Mouse (Mus musculus) lung, postnatal 0 days (tissue): ENCODE measurements around the gene Gm16503. TPM values are rescaled to one million over a fixed set of nuclear protein-coding genes. Genes with fewer than 3 reads are reported as not detected.
"Not testable (repeated sequence)": the region's sequence is repeated elsewhere in the genome, so short reads cannot be mapped to it uniquely, and the experiment has no call there.

ENCODE experiments used
- ATAC-seq: fragments of 200-750 bp; cut with Nextera tagmentation; 2 replicates; pipeline ENCODE4 v1.8.0; 2017; ENCODE audit warnings: moderate library complexity
- DNase-seq: peaks from one replicate; pipeline ENCODE4 v3.0.0-alpha.2; 2016; ENCODE audit warnings: low spot score
- H3K27ac ChIP-seq: fragments of 300-500 bp; sonication (generic); 2 replicates; pipeline ENCODE4 v1.5.1; 2014; ENCODE audit warnings: antibody characterized with exemption, mild to moderate bottlenecking, low read length, mixed read lengths
- H3K27me3 ChIP-seq: fragments of 300-500 bp; sonication (generic); replicated peaks from 2 replicates; pipeline ENCODE4 v1.6.1; 2014; ENCODE audit warnings: low read length, mixed read lengths; ENCODE audit not compliant: insufficient read depth
- H3K36me3 ChIP-seq: fragments of 300-500 bp; sonication (generic); 2 replicates; pipeline ENCODE4 v1.6.1; 2014; ENCODE audit warnings: low read length, mixed read lengths; ENCODE audit not compliant: insufficient read depth
- H3K4me1 ChIP-seq: fragments of 300-500 bp; sonication (generic); 2 replicates; pipeline ENCODE4 v1.6.1; 2014; ENCODE audit warnings: antibody characterized with exemption, low read depth, low read length, mixed read lengths; ENCODE audit not compliant: insufficient read depth
- H3K4me2 ChIP-seq: fragments of 300-500 bp; sonication (generic); replicated peaks from 2 replicates; pipeline ENCODE4 v1.6.1; 2014; ENCODE audit warnings: low read depth, mild to moderate bottlenecking, low read length, moderate library complexity, mixed read lengths
- H3K4me3 ChIP-seq: fragments of 300-500 bp; sonication (generic); 2 replicates; pipeline ENCODE4 v1.5.1; 2014; ENCODE audit warnings: low read depth, low read length
- H3K9ac ChIP-seq: fragments of 300-500 bp; sonication (generic); replicated peaks from 2 replicates; pipeline ENCODE4 v1.6.1; 2014; ENCODE audit warnings: low read depth, mild to moderate bottlenecking
- H3K9me3 ChIP-seq: fragments of 300-500 bp; sonication (generic); 2 replicates; pipeline ENCODE4 v1.6.1; 2016; ENCODE audit warnings: low read length, mixed read lengths
- CTCF ChIP-seq: IDR thresholded peaks from 2 replicates; pipeline ENCODE4 v1.5.1; 2016; ENCODE audit warnings: antibody characterized with exemption, mild to moderate bottlenecking
- EP300 ChIP-seq: IDR thresholded peaks from 2 replicates; pipeline ENCODE4 v1.6.1; 2016; ENCODE audit warnings: antibody characterized with exemption, mild to moderate bottlenecking, control low read depth
- WGBS: fragments of 180-500 bp; shearing (Covaris S2); extraction: QIAGEN DNeasy Blood & Tissue Kit; methylation state at CpG from one replicate; pipeline ENCODE4 v1.1.7; 2014; 5-methylcytosine and 5-hydroxymethylcytosine counted together
- polyA plus RNA-seq: library from polyadenylated mRNA; unstranded; fragments of >200 nt; fragmentation: Nextera tagmentation; extraction: Ambion mirVana; gene quantifications from 2 replicates; pipeline ENCODE4 v1.2.1, GENCODE M21; 2015

The Gm16503 gene
- polyA plus RNA-seq, result 0.05 and 0.11 TPM in 2 replicates

- not testable (repeated sequence) for H3K9ac ChIP-seq, ATAC-seq, DNase-seq, H3K36me3 ChIP-seq, H3K4me1 ChIP-seq, H3K4me2 ChIP-seq, H3K4me3 ChIP-seq, H3K27ac ChIP-seq, H3K27me3 ChIP-seq
- H3K9me3 ChIP-seq, result peaks cover 17% of the 10 kb centered on the region
- WGBS, result 82% methylated on average over 3 of the region's 3 CpGs
These were observed at the start of gene Gm16503 for GRCm38 (mm10) chr4:147539918-147540317. Gene Gm16503, plus strand, starts transcription at chr4:147540218.

- H3K36me3 ChIP-seq, H3K4me1 ChIP-seq, H3K9ac ChIP-seq, DNase-seq, ATAC-seq, H3K4me3 ChIP-seq, H3K27me3 ChIP-seq, H3K4me2 ChIP-seq, H3K27ac ChIP-seq: not testable (repeated sequence)
- peaks cover 17% of the 10 kb centered on the region for H3K9me3 ChIP-seq
- 80% methylated on average over 7 of the region's 7 CpGs for WGBS
These were observed 47.9 kb upstream of the Gm16503 start, which contains the start of gene Zfp982 for GRCm38 (mm10) chr4:147492117-147492516. Gene Zfp982, plus strand, starts transcription at chr4:147492417.

GRCm38 (mm10) chr4:147498772-147499613 is 41.0 kb upstream of the Gm16503 start:
- not testable (repeated sequence) for ATAC-seq, DNase-seq, H3K9me3 ChIP-seq, H3K27me3 ChIP-seq, H3K36me3 ChIP-seq, H3K4me2 ChIP-seq, H3K4me1 ChIP-seq, H3K27ac ChIP-seq, H3K9ac ChIP-seq, H3K4me3 ChIP-seq
- 82% methylated on average over 5 of the region's 5 CpGs for WGBS

DNA sequence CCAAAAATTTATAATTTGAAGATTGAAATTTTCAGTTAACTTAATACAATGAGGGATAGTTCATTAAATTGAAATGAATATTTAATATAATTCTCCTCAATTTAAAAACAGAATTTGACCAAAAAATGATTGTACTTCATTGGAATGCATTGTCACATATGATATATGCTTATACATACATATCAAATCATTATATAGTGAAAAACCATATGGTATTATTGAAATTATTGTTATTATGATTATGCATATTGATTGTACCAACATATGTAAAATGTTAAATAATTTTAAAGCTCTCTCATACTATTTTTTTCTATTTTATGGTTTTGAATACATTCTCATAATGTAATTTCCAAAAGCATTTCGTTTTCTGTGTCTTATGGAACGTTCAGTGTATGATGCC is 30.8 kb upstream of the Gm16503 start:
- H3K4me1 ChIP-seq, result no peaks in the 10 kb centered on the region
- H3K9me3 ChIP-seq, result peaks cover 8% of the 10 kb centered on the region; the same call in 1 of the 2 replicates
- no peaks in the 10 kb centered on the region for H3K27me3 ChIP-seq
- DNase-seq, result no peak
- no peak overlapping the region for H3K9ac ChIP-seq
- H3K4me2 ChIP-seq, result no peak overlapping the region
- WGBS, result 72% methylated on average over 2 of the region's 2 CpGs
- H3K36me3 ChIP-seq, result no peaks in the 10 kb centered on the region
- no peak for TF ChIP-seq CTCF
- no peak for TF ChIP-seq EP300
- H3K27ac ChIP-seq, result no peak overlapping the region
- H3K4me3 ChIP-seq, result no peak overlapping the region
- ATAC-seq, result no peak

DNA sequence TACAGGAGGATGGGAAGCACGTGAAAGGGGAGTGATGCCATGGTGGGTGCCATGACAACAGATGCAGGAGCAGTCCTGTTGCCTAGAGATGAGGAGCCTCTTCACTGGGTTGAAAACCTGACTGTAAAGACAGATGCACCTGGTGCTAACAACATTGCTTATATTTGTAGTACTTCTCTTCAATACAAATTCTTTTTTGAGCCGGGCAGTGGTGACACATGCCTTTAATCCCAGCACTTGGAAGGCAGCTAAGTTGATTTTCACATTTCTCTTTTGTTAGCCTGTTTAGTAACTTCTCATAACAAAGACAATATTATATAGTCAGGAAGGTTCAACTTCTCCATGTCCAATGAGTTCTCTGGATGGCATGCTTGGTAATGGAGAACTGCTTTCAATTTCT is 21.0 kb upstream of the Gm16503 start:
- ATAC-seq (peak; percentile 13; the same call in 1 of the 2 replicates), DNase-seq (no peak)
- no peak overlapping the region for H3K4me2 ChIP-seq
- 64% methylated on average over 2 of the region's 2 CpGs for WGBS
- H3K36me3 ChIP-seq, result no peaks in the 10 kb centered on the region
- H3K9ac ChIP-seq, result no peak overlapping the region
- H3K27me3 ChIP-seq, result no peaks in the 10 kb centered on the region
- TF ChIP-seq CTCF (no peak), EP300 (no peak)
- no peak overlapping the region for H3K4me3 ChIP-seq
- H3K27ac ChIP-seq, result no peak overlapping the region
- H3K4me1 ChIP-seq, result no peaks in the 10 kb centered on the region
- H3K9me3 ChIP-seq, result peaks cover 40% of the 10 kb centered on the region

GRCm38 (mm10) chr4:147520100-147520499 is 19.9 kb upstream of the Gm16503 start:
- H3K27me3 ChIP-seq, result no peaks in the 10 kb centered on the region
- no peak overlapping the region for H3K4me3 ChIP-seq
- no peak for TF ChIP-seq CTCF
- TF ChIP-seq EP300, result no peak
- DNase-seq (no peak), ATAC-seq (0 out of 2 replicates have a peak, but pooled peaks have one; percentile 4)
- no peak overlapping the region for H3K27ac ChIP-seq
- no peak overlapping the region for H3K4me2 ChIP-seq
- H3K9ac ChIP-seq, result no peak overlapping the region
- H3K36me3 ChIP-seq, result no peaks in the 10 kb centered on the region
- H3K9me3 ChIP-seq, result peaks cover 46% of the 10 kb centered on the region
- H3K4me1 ChIP-seq, result no peaks in the 10 kb centered on the region
